Mouse (Mus musculus) limb, embryonic 15.5 days (tissue): ENCODE measurements at regions not wholly inside any gene's neighbourhood (a gene's known extent, or its start where the extent isn't known, plus 50 kb on each side); places are given as distances from the start of the nearest gene placed in this dataset.

ENCODE experiments used
- ATAC-seq: fragments of 200-750 bp; cut with Nextera tagmentation; 2 replicates; pipeline ENCODE4 v1.8.0; 2017; ENCODE audit warnings: low read depth, moderate TSS enrichment; ENCODE audit not compliant: insufficient number of reproducible peaks, low FRiP score, low TSS enrichment
- H3K27ac ChIP-seq: fragments of 300-500 bp; sonication (generic); 2 replicates; pipeline ENCODE4 v1.5.1; 2015; ENCODE audit warnings: moderate library complexity, mild to moderate bottlenecking, inconsistent platforms
- H3K27me3 ChIP-seq: fragments of 300-500 bp; sonication (generic); 2 replicates; pipeline ENCODE4 v1.6.1; 2015; ENCODE audit warnings: inconsistent platforms
- H3K36me3 ChIP-seq: fragments of 300-500 bp; sonication (generic); 2 replicates; pipeline ENCODE4 v1.6.1; 2015; ENCODE audit warnings: inconsistent platforms
- H3K4me1 ChIP-seq: fragments of 300-500 bp; sonication (generic); 2 replicates; pipeline ENCODE4 v1.6.1; 2015; ENCODE audit warnings: inconsistent platforms
- H3K4me2 ChIP-seq: fragments of 300-500 bp; sonication (generic); 2 replicates; pipeline ENCODE4 v1.6.1; 2015; ENCODE audit warnings: mild to moderate bottlenecking, inconsistent platforms
- H3K4me3 ChIP-seq: fragments of 300-500 bp; sonication (generic); 2 replicates; pipeline ENCODE4 v1.5.1; 2015; ENCODE audit warnings: mild to moderate bottlenecking, inconsistent platforms
- H3K9ac ChIP-seq: fragments of 300-500 bp; sonication (generic); 2 replicates; pipeline ENCODE4 v1.6.1; 2015; ENCODE audit warnings: inconsistent platforms
- H3K9me3 ChIP-seq: fragments of 300-500 bp; sonication (generic); 2 replicates; pipeline ENCODE4 v1.6.1; 2016; ENCODE audit warnings: inconsistent platforms
- WGBS: fragments of 180-500 bp; shearing (Covaris S2); methylation state at CpG from one replicate; pipeline ENCODE4 v1.1.7; 2015; 5-methylcytosine and 5-hydroxymethylcytosine counted together

DNA sequence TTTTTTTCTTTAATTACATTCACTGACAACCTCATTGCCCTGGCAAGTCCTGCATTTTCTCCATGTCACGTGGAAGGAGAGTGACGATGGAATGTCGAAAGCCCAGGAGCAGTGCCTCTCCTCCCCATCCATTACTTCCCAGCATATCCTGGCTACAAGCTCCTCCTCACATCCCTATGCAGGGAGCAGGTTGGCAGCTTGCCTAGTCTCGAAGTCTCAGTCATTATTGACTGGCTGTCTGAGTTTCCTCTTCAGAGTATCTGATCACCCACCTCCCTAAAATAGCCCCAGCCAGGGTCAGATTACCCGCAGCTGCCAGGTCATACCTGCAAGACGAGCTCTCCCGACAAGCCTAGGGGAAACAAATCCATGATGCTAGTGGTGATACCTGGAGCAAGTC, 83.7 kb upstream of the Galnt15 start:
- Histone ChIP-seq H3K9ac (no peak overlapping the region), H3K27me3 (no peaks in the 10 kb centered on the region), H3K4me3 (no peak overlapping the region), H3K36me3 (no peaks in the 10 kb centered on the region), H3K27ac (no peak overlapping the region), H3K4me1 (0 out of 2 replicates have a peak, but pooled peaks cover 4% of the 10 kb centered on the region), H3K4me2 (no peak overlapping the region), H3K9me3 (no peaks in the 10 kb centered on the region)
- WGBS: 40% methylated on average over 7 of the region's 7 CpGs
- 0 out of 2 replicates have a peak, but pooled peaks have one; percentile 35 for ATAC-seq

DNA sequence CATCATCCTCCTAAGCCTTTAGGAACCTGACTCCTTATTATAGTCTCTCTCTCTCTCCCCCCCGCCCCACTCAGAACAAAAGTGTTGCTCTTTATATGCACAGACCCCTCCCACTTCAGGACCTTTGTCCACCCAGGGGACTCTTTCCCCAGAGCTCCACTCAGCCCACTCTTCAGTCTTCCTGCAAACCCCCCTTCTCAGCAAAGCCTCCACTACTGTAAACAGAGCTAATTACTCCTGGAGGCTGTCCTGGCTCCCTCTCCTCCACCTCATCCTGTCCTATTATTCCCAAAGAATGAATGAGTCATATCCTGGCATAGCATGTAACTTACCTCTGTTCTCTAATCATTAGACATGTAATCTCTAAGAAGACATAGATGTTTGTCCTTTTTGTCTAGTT, 82.8 kb upstream of the Galnt15 start:
- H3K9ac ChIP-seq: no peak overlapping the region
- 0 out of 2 replicates have a peak overlapping the region, but pooled peaks have one; percentile 27 for H3K27ac ChIP-seq
- H3K9me3 ChIP-seq: no peaks in the 10 kb centered on the region
- H3K4me3 ChIP-seq: no peak overlapping the region
- 0 out of 2 replicates have a peak, but pooled peaks cover 4% of the 10 kb centered on the region for H3K4me1 ChIP-seq
- WGBS: 67% methylated on average over 1 of the region's 1 CpGs
- no peak overlapping the region for H3K4me2 ChIP-seq
- no peaks in the 10 kb centered on the region for H3K27me3 ChIP-seq
- H3K36me3 ChIP-seq: no peaks in the 10 kb centered on the region
- ATAC-seq: 0 out of 2 replicates have a peak, but pooled peaks have one; percentile 24

DNA sequence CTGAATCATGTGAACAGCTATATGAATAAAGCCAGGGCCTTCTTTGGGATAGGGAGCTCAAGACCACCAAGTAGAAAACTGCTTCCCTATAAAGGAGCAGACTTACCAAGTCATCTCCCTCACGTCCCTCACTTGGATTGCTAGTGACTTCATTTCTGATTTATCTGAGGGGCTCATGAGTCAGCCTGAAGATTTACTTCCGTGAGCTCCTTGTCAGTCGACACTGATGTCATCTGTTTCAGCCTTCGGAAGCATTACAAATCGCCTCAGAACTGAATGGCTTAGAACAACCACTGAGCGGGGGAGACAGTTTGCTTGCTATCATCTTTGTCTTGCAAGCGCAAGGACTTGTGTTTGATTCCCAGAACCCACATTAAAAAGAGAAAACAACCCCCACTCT, 81.5 kb upstream of the Galnt15 start:
- no peaks in the 10 kb centered on the region for H3K9me3 ChIP-seq
- H3K9ac ChIP-seq: no peak overlapping the region
- H3K27me3 ChIP-seq: no peaks in the 10 kb centered on the region
- H3K4me2 ChIP-seq: no peak overlapping the region
- H3K4me1 ChIP-seq: 0 out of 2 replicates have a peak, but pooled peaks cover 4% of the 10 kb centered on the region
- ATAC-seq: no peak
- H3K27ac ChIP-seq: no peak overlapping the region
- H3K36me3 ChIP-seq: no peaks in the 10 kb centered on the region
- no peak overlapping the region for H3K4me3 ChIP-seq
- WGBS: 54% methylated on average over 7 of the region's 7 CpGs

DNA sequence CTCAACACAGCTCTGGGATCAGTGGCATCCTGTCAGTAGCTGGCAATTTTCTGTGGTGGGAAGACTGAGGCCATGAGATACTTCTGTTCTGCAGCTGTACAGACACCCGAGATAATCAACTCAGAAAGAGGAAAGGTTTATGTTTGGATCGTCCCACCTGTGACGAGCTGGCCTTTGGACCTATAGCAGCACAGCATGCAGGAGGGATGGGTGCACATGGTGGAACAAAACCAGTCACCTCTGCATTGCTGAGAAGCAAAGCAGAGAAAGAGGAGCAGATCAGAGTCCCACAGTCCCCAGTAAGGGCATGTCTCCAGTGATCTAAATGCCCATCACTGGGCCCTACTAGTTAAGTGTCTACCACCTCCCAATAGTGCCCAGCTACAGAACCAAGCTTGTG, 76.9 kb upstream of the Galnt15 start:
- ATAC-seq: no peak
- Histone ChIP-seq H3K36me3 (no peaks in the 10 kb centered on the region), H3K9ac (no peak overlapping the region), H3K4me3 (no peak overlapping the region), H3K4me1 (0 out of 2 replicates have a peak, but pooled peaks cover under 1% of the 10 kb centered on the region), H3K27me3 (no peaks in the 10 kb centered on the region), H3K4me2 (no peak overlapping the region), H3K27ac (no peak overlapping the region), H3K9me3 (no peaks in the 10 kb centered on the region)
- WGBS: 72% methylated on average over 3 of the region's 3 CpGs

DNA sequence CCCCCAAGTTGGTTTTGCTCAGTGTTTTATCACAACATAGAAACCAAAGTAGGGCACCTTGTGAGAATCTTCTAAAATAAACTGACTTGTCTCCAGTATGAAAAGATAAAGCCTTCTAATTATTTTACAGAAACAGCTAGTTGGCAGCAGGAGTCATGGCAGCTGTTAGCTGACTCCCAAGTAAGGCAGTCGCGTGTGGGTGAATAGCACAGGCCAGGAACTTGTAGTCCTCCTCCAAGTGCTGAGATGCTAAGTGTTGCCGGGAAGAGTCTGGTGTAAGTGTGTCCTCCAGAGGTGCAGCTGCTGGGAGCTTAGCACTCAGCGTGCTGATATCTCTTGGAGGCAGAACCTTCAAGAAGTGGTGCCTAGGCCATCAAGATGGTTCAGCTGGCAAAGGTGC, 75.0 kb upstream of the Galnt15 start:
- ATAC-seq: no peak
- WGBS: 84% methylated on average over 4 of the region's 4 CpGs
- H3K9ac ChIP-seq: no peak overlapping the region

DNA sequence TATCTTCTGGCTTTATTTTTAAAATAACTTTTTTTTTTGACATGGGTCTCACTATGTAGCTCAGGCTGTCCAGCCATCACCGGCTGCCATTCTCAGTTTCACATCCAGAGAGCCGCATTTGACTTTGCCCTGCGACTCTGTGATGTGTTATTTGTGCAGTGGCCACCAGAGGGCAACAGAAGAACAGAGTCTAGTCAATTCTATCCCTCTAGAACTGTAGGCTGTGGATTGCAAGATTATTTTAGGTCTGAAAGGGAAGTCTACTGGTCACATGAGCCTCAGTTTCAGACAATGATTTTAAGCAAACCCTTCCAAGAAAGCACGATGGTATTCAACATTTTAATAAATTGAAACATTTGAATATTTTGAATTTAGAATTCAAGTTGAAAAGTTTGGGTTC, 73.8 kb upstream of the Galnt15 start:
- Histone ChIP-seq H3K9ac (no peak overlapping the region), H3K4me1 (0 out of 2 replicates have a peak, but pooled peaks cover 4% of the 10 kb centered on the region), H3K4me2 (no peak overlapping the region), H3K27me3 (no peaks in the 10 kb centered on the region), H3K4me3 (no peak overlapping the region), H3K27ac (no peak overlapping the region), H3K9me3 (no peaks in the 10 kb centered on the region), H3K36me3 (no peaks in the 10 kb centered on the region)
- 0 out of 2 replicates have a peak, but pooled peaks have one; percentile 30 for ATAC-seq
- 6% methylated on average over 4 of the region's 4 CpGs for WGBS

More for the DNA sequence above, 75.0 kb upstream of the Galnt15 start:
- H3K4me1 ChIP-seq: 0 out of 2 replicates have a peak, but pooled peaks cover 4% of the 10 kb centered on the region
- no peak overlapping the region for H3K4me3 ChIP-seq
- no peaks in the 10 kb centered on the region for H3K27me3 ChIP-seq
- no peaks in the 10 kb centered on the region for H3K36me3 ChIP-seq
- H3K4me2 ChIP-seq: no peak overlapping the region
- no peaks in the 10 kb centered on the region for H3K9me3 ChIP-seq
- H3K27ac ChIP-seq: no peak overlapping the region

DNA sequence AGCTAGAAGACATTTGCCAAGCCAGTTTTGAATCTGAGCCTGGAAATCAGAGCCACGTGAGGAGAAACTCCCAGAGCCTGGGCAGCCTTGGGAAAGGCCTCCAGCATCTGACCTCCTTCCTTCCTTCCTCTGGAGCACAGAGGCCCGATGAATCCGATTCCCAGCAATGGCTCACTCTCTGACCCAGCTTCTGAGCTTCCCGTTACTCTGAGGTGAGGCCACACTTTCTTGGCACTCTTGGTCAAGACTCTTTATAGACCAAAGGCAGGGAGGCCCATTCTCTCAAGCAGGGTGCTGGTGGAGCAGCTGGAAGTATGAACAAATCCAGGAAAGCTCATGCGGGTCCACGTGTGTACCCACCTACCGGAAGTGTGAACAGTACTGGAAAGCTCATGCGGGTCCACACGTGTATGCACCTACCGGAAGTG, 71.6 kb upstream of the Galnt15 start:
- Histone ChIP-seq H3K27me3 (no peaks in the 10 kb centered on the region), H3K36me3 (no peaks in the 10 kb centered on the region), H3K4me3 (no peak overlapping the region), H3K9ac (no peak overlapping the region), H3K9me3 (no peaks in the 10 kb centered on the region), H3K27ac (no peak overlapping the region), H3K4me1 (0 out of 2 replicates have a peak, but pooled peaks cover 4% of the 10 kb centered on the region), H3K4me2 (no peak overlapping the region)
- WGBS: 78% methylated on average over 10 of the region's 10 CpGs
- no peak for ATAC-seq

DNA sequence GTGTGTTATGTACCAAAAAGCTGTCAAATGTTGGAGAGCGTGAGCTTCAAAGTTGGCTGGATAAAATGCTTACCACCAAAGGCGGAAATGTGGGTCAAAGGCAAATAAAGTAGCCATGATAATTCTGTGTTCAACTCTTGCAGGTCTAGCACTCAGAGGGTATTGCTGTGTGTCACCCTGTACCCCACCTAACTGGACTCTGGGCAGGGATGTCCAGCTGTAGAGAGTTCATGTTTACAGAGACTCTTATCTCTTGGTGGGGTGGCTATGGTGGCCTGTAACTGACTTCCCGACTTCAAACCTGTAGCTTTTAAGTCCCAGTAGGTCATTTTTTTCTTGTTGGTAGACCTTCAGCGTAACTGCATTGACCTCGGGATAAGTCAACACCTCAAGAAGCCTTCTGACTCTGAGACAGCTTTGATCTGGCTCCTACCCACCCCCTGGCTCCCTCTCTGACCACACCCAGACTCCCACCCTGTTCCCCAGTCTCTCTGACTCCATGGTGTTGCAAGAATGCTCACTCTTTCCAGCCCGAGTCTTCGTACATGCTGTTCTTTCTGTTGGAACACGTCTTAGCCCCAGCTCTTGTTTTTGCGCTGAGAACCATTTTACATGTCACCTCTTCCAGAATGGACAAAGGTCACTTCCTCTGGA, 68.5 kb upstream of the Galnt15 start:
- Histone ChIP-seq H3K9me3 (no peaks in the 10 kb centered on the region), H3K27ac (no peak overlapping the region), H3K4me2 (no peak overlapping the region), H3K4me3 (no peak overlapping the region), H3K9ac (no peak overlapping the region), H3K27me3 (no peaks in the 10 kb centered on the region), H3K36me3 (no peaks in the 10 kb centered on the region), H3K4me1 (peaks cover 12% of the 10 kb centered on the region; the same call in 1 of the 2 replicates)
- 82% methylated on average over 9 of the region's 9 CpGs for WGBS
- ATAC-seq: no peak

DNA sequence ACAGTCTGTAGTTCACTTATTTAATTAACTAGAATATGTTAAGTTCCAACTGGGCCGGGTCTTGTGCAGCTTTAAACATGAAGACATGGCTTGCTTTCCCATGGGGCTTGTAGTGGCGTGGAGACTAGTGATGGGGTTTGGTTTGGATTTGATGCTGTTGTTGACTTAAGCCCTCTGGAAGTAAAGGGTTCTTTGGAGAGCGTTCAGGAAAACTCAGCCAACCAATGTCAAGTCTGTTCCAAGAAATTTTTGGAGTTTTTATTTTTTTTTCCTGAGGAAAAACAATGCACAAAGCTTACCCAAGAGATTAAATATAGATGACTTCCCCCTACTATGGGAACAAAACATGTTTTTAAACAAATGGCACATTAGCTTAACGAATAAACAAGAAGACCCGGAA, 67.3 kb upstream of the Galnt15 start:
- Histone ChIP-seq H3K9ac (no peak overlapping the region), H3K4me3 (no peak overlapping the region), H3K9me3 (no peaks in the 10 kb centered on the region), H3K27me3 (no peaks in the 10 kb centered on the region), H3K4me2 (no peak overlapping the region), H3K36me3 (no peaks in the 10 kb centered on the region), H3K4me1 (peaks cover 12% of the 10 kb centered on the region; the same call in 1 of the 2 replicates), H3K27ac (0 out of 2 replicates have a peak overlapping the region, but pooled peaks have one; percentile 30)
- 67% methylated on average over 5 of the region's 5 CpGs for WGBS
- ATAC-seq: no peak

DNA sequence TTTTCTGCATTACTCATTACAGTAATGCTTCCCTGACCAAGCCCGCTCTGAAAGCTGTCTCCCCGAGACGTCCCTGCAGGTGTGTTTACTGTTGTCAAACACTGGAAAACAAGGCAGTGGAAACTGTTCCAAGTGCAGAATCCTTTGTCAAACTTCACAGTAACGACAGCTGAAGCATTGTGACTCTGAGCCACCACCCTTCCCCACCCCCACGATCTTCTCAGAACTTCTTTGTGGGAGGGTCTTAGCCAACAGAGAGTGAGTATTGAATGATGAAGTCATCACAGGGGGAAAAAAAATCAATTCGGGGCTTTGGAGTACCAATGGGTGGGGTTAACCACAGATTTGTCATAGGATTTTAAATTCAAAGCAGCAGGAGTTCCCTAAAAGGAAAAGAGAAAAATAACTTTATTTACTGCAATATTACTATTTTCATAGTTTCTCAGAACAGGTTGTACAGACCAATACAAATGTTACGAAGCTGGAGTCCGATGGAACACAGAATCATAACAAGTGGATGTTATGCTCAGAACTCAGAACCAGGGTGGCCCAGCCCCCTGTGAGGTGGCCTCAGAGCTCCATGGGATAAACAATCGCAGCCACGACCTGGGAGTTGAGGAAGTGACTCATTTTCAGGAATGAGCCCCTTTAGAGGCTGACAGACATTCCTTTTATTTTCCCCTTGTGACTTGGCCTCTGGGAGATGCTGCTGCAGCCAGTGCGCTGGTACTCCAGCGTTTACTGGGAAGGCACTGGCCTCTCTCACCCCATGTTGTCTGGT, 65.5 kb upstream of the Galnt15 start:
- Histone ChIP-seq H3K4me1 (peaks cover 8% of the 10 kb centered on the region; the same call in 1 of the 2 replicates), H3K9me3 (no peaks in the 10 kb centered on the region), H3K4me2 (no peak overlapping the region), H3K27me3 (no peaks in the 10 kb centered on the region), H3K27ac (no peak overlapping the region), H3K36me3 (no peaks in the 10 kb centered on the region), H3K4me3 (no peak overlapping the region), H3K9ac (no peak overlapping the region)
- 49% methylated on average over 12 of the region's 12 CpGs for WGBS
- no peak for ATAC-seq

DNA sequence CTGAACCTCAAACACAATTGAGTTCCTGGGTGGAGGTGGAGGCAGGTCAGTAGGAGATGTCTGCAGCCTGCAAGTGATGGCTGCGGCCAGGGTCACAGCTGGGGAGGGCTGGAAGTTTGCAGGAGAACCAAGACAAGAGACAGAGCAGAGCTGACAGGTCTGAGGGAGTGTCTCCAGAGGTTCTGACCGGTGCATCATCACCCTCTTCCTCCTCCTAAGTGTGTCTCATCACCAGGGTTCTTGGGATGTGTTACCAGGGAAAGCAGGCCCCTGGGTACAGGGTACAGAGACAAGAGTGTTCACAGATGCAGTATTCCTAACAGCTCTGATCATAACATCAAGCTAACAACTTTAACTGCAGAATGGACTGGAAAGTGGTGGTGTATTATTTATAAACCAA, 64.7 kb upstream of the Galnt15 start:
- no peak overlapping the region for H3K4me2 ChIP-seq
- no peak overlapping the region for H3K4me3 ChIP-seq
- no peaks in the 10 kb centered on the region for H3K36me3 ChIP-seq
- H3K27ac ChIP-seq: no peak overlapping the region
- no peak for ATAC-seq
- 61% methylated on average over 2 of the region's 2 CpGs for WGBS
- H3K27me3 ChIP-seq: no peaks in the 10 kb centered on the region
- H3K4me1 ChIP-seq: peaks cover 8% of the 10 kb centered on the region; the same call in 1 of the 2 replicates
- no peak overlapping the region for H3K9ac ChIP-seq
- H3K9me3 ChIP-seq: no peaks in the 10 kb centered on the region

DNA sequence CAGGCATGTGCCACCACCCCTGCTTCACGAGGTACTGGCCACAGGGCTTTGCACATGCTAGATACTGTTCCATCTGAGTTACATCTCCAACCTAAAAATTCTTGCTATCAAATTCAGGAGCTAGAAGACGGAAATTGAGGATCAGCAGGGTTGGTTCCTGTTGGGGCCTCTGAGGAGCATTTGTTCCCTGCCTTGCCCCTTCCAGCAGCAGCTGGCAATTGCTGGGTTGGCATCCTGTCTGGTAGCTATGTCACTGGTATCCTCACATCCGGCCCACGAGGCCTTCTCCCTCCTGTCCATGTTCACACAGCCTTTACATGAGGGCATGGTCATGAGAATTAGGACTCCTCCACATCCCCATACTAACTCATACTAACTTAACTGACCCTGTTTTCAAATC, 64.0 kb upstream of the Galnt15 start:
- WGBS: 69% methylated on average over 4 of the region's 4 CpGs
- no peaks in the 10 kb centered on the region for H3K9me3 ChIP-seq
- no peak overlapping the region for H3K4me2 ChIP-seq
- H3K4me3 ChIP-seq: no peak overlapping the region
- peaks cover 8% of the 10 kb centered on the region; the same call in 1 of the 2 replicates for H3K4me1 ChIP-seq
- no peak overlapping the region for H3K27ac ChIP-seq
- H3K36me3 ChIP-seq: no peaks in the 10 kb centered on the region
- ATAC-seq: no peak
- H3K9ac ChIP-seq: no peak overlapping the region
- H3K27me3 ChIP-seq: no peaks in the 10 kb centered on the region
